Mouse (Mus musculus) left cerebral cortex, adult 2 months (tissue): Measurements from ENCODE around the gene Hspa5. TPM values are rescaled to one million over a fixed set of nuclear protein-coding genes. Genes with fewer than 3 reads are reported as not detected.
"Not testable (repeated sequence)": the region's sequence is repeated elsewhere in the genome, so short reads cannot be mapped to it uniquely, and the experiment has no call there.

Experiments
- DNase-seq, 2 experiments: peaks; one replicate each; pipeline ENCODE4 v3.0.0; 2021 to 2022; ENCODE audit warnings: low spot score in 2 of 2, mixed read lengths in 1 of 2; ENCODE audit errors: extremely low spot score in 1 of 2
- H3K27ac ChIP-seq: fragments of 200-600 bp; 2 replicates; pipeline ENCODE4 v1.8.1; 2022
- H3K4me3 ChIP-seq: fragments of 200-600 bp; 2 replicates; pipeline ENCODE4 v1.8.1; 2022
- CTCF ChIP-seq: fragments of 200-600 bp; IDR thresholded peaks from 2 replicates; pipeline ENCODE4 v1.8.1; 2022; ENCODE audit warnings: antibody characterized with exemption, mild to moderate bottlenecking, moderate library complexity
- intact Hi-C: fragments of 180-260 bp; cut with DNase I; formaldehyde crosslinking; loops from one replicate; pipeline ENCODE4 v1.15.1; 2025
- total RNA-seq, 2 experiments: library from RNA; stranded (reverse); gene quantifications; 2 replicates each; pipeline ENCODE4 v1.2.3; 2021

Hspa5 gene
- total RNA-seq, 2 experiments from 2014 or later = 325 to 334 TPM

DNA sequence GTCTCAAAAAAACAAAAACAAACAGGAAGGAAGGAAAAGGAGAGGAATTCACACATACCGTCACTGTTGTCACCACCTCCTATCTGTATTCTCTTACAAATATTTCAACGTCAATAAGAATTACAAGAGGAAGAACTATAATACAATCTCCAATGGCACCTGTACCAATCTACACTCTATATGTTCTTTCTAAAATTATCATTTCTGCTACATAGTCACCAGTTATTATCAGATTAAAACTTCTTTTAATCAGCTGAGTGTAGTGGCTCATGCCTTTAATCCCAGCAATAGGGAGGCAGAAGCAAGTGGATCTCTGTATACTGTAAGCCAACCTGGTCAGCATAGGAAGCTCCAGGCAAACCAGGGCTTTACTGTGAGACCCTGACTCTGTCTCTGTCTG, 21.5 kb upstream of the Hspa5 start:
- H3K4me3 ChIP-seq = no peak overlapping the region
- TF ChIP-seq CTCF = no peak
- intact Hi-C loops = no loop called here
- DNase-seq = no peak
- H3K27ac ChIP-seq = no peak overlapping the region

- H3K27ac ChIP-seq = peak overlapping the region; percentile 91
- no peak; the same call in 1 of the 2 replicates for TF ChIP-seq CTCF
- peak; percentile 88 to 89 for DNase-seq
- peak overlapping the region; percentile 81 for H3K4me3 ChIP-seq
- intact Hi-C loops = loop anchor here (1.0 kb wide), 1 partner anchor 17 kb away; the partner anchor contains the start of gene Hspa5
Observed at GRCm38 (mm10) chr2:34753811-34754550, 17.8 kb upstream of the Hspa5 start.

GRCm38 (mm10) chr2:34754551-34755358, 17.0 kb upstream of the Hspa5 start, which contains the start of gene Gapvd1:
Gapvd1 (minus strand) TSS chr2:34755232.
- peak in 1 of 2 experiments; percentile 21 for DNase-seq
- TF ChIP-seq CTCF = no peak
- H3K4me3 ChIP-seq = peak within 1 kb of the TSS; percentile 81
- intact Hi-C loops = loop anchor here (1.0 kb wide), 1 partner anchor 17 kb away; the partner anchor contains the start of gene Hspa5
- peak within 1 kb of the TSS; percentile 91 for H3K27ac ChIP-seq

DNA sequence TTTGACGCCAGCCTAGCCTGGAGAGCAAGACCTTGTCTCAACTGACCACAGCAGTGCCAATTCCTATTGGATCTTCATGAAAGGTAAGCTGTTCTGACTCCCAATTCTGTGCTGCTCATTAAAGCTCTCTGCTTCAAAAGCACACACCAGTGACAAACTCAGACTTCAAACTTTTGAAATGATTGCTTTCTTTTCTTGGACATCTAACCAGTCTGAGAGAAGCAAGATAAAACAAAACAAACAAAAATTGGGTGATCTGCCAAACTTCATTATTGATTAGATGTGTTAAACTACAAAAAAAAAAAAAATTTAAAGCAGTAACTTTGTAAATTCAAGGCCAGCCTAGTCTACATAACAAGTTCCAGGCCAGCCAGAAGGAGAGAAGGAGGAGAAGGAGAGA, 14.4 kb upstream of the Hspa5 start:
- no peak for DNase-seq
- H3K4me3 ChIP-seq = no peak overlapping the region
- no peak for TF ChIP-seq CTCF
- intact Hi-C loops = no loop called here
- H3K27ac ChIP-seq = no peak overlapping the region

- intact Hi-C loops, H3K27ac ChIP-seq, DNase-seq, H3K4me3 ChIP-seq: not testable (repeated sequence)
Observed at GRCm38 (mm10) chr2:34761272-34761671, 10.5 kb upstream of the Hspa5 start.

- TF ChIP-seq CTCF = no peak
- Histone ChIP-seq H3K4me3 (no peak overlapping the region), H3K27ac (no peak overlapping the region)
- intact Hi-C loops = no loop called here
- DNase-seq = no peak
Observed at GRCm38 (mm10) chr2:34762174-34762573, 9.6 kb upstream of the Hspa5 start.

- Histone ChIP-seq H3K4me3 (no peak overlapping the region), H3K27ac (no peak overlapping the region)
- intact Hi-C loops = no loop called here
- no peak for TF ChIP-seq CTCF
- no peak for DNase-seq
Observed at GRCm38 (mm10) chr2:34762872-34763271, 8.9 kb upstream of the Hspa5 start.

DNA sequence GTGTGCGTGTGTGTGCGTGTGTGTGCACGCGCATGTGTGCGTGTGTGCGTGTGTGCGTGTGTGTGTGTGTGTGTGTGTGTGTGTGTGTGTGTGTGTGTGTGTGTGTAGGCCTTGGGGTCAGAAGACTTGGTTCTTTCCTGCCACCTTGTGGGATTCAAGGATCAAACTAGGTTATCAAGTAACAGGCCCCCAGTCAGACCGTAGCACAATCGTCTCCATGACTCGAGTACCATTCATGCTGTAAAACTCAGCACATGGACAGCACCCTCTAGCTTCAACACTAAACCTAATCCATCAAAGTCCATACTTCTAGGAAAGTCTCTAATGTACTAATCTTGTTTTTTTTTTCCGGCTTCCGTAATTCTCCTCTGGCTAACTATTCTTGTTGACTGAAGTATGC, 7.0 kb upstream of the Hspa5 start:
- intact Hi-C loops = no loop called here

DNA sequence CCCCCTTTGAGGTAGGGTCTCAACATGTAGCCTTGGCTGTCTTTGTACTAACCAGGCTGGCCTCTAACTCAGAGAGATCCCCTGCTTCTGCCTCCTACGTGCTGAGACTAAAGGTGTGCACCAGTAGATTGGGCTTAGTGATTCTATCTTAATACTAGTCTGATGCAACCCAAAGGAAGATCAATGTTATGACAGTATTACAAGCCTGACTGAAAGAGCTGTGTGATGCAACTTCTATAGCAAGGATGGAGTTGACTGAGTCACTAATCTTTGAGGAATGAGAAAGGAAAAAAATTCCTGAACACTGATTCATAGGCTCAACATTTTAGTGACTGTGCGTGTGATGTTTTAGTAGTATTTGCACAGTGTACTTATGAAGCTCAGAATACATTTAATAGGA, 1.7 kb upstream of the Hspa5 start:
- Histone ChIP-seq H3K4me3 (no peak overlapping the region; the same call in 1 of the 2 replicates), H3K27ac (no peak overlapping the region)
- TF ChIP-seq CTCF = no peak
- intact Hi-C loops = no loop called here
- no peak for DNase-seq

More for the DNA sequence above, 7.0 kb upstream of the Hspa5 start:
- Histone ChIP-seq H3K4me3 (no peak overlapping the region), H3K27ac (no peak overlapping the region)
- no peak for DNase-seq
- TF ChIP-seq CTCF = no peak; the same call in 1 of the 2 replicates

DNA sequence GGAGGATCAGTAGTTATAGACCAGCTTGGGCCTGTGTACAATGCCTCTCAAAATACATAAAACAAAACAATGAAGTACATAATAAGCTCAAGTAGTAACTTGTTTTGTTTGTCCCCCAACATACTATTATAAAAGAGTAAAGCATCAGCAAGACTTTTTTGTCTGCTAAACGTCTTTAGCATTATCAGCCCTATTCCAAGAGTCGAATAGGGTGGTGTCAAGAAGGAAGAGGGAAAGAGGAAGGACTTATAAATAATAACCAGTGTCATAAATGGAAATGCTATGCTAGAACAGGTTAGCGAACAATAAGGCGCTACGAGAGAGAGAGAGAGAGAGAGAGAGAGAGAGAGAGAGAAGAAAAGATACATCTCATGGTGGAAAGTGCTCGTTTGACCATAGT, 819 bp upstream of the Hspa5 start:
- no peak for TF ChIP-seq CTCF
- intact Hi-C loops = loop anchor here (1.0 kb wide), 1 partner anchor 17 kb away; no protein-coding TSS in a partner anchor
- peak overlapping the region; percentile 95 for H3K4me3 ChIP-seq
- peak overlapping the region; percentile 93 for H3K27ac ChIP-seq
- no peak for DNase-seq

- no peak for TF ChIP-seq CTCF
- no peak for DNase-seq
- H3K27ac ChIP-seq = peak overlapping the region; percentile 95
- H3K4me3 ChIP-seq = peak overlapping the region; percentile 72
- intact Hi-C loops = loop anchor here (1.0 kb wide), 1 partner anchor 27 kb away; the partner anchor contains the start of gene Rabepk
Observed at GRCm38 (mm10) chr2:34772252-34773235, 774 bp downstream of the Hspa5 start.
